Mouse (Mus musculus): ENCODE results near the gene Trmt112. TPM values are rescaled to one million over a fixed set of nuclear protein-coding genes. Genes with fewer than 3 reads are reported as not detected.

The Trmt112 gene
- total RNA-seq, 2 experiments from 2014 or later = 34.4 to 36.5 TPM

- no peak for DNase-seq (ENCODE audit: low spot score in 2 of 2)
- intact Hi-C loops (cut with DNase I) = loop anchor here (5.0 to 10.0 kb wide), 2 partner anchors 38 to 445 kb away; partner anchors contain the start of gene Plcb3
Measured at GRCm38 (mm10) chr19:6939106-6940002, 29.9 kb downstream of the Trmt112 start.

GRCm38 (mm10) chr19:6940396-6941351 lies 31.2 kb downstream of the Trmt112 start:
- intact Hi-C loops (cut with DNase I) = loop anchor here (5.0 kb wide), 1 partner anchor 37 kb away; the partner anchor contains the start of gene Plcb3
- DNase-seq (ENCODE audit: low spot score in 2 of 2) = no peak

- intact Hi-C loops (cut with DNase I) = loop anchor here (5.0 kb wide), 1 partner anchor 36 kb away; the partner anchor contains the start of gene Plcb3
- peak; percentile 90 to 96 for DNase-seq (ENCODE audit: low spot score in 2 of 2)
Measured at GRCm38 (mm10) chr19:6941372-6942248, 32.1 kb downstream of the Trmt112 start, which contains the start of gene Bad. Bad (plus strand) TSS chr19:6941861.

GRCm38 (mm10) chr19:6942249-6942691 lies 32.8 kb downstream of the Trmt112 start, which contains the start of gene Gpr137:
Gpr137 (minus strand) TSS chr19:6942480.
- intact Hi-C loops (cut with DNase I) = loop anchor here (5.0 kb wide), 1 partner anchor 35 kb away; the partner anchor contains the start of gene Plcb3

GRCm38 (mm10) chr19:6942764-6943163 lies 33.3 kb downstream of the Trmt112 start:
- DNase-seq (ENCODE audit: low spot score in 2 of 2) = no peak
- intact Hi-C loops (cut with DNase I) = loop anchor here (5.0 kb wide), 1 partner anchor 35 kb away; the partner anchor contains the start of gene Plcb3

More at GRCm38 (mm10) chr19:6942249-6942691, 32.8 kb downstream of the Trmt112 start, which contains the start of gene Gpr137:
- DNase-seq (ENCODE audit: low spot score in 2 of 2) = peak; percentile 91 to 92

- intact Hi-C loops (cut with DNase I) = loop anchor here (5.0 kb wide), 1 partner anchor 34 kb away; the partner anchor contains the start of gene Plcb3
- no peak for DNase-seq (ENCODE audit: low spot score in 2 of 2)
Measured at GRCm38 (mm10) chr19:6943709-6944108, 34.2 kb downstream of the Trmt112 start.

GRCm38 (mm10) chr19:6947742-6948141 lies 38.2 kb downstream of the Trmt112 start:
- DNase-seq (ENCODE audit: low spot score in 2 of 2) = no peak
- intact Hi-C loops (cut with DNase I) = no loop called here

- no peak for DNase-seq (ENCODE audit: low spot score in 2 of 2)
- intact Hi-C loops (cut with DNase I) = no loop called here
Measured at GRCm38 (mm10) chr19:6948186-6948585, 38.7 kb downstream of the Trmt112 start.

GRCm38 (mm10) chr19:6949532-6949931 lies 40.0 kb downstream of the Trmt112 start:
- intact Hi-C loops (cut with DNase I) = no loop called here
- no peak for DNase-seq (ENCODE audit: low spot score in 2 of 2)

GRCm38 (mm10) chr19:6949951-6950350 lies 40.5 kb downstream of the Trmt112 start:
- intact Hi-C loops (cut with DNase I) = no loop called here

GRCm38 (mm10) chr19:6950613-6951153 lies 41.2 kb downstream of the Trmt112 start:
- intact Hi-C loops (cut with DNase I) = no loop called here
- peak in 1 of 2 experiments; percentile 50 for DNase-seq (ENCODE audit: low spot score in 2 of 2)

More at GRCm38 (mm10) chr19:6949951-6950350, 40.5 kb downstream of the Trmt112 start:
- DNase-seq (ENCODE audit: low spot score in 2 of 2) = no peak

GRCm38 (mm10) chr19:6951381-6951968 lies 42.0 kb downstream of the Trmt112 start:
- intact Hi-C loops (cut with DNase I) = no loop called here
- DNase-seq (ENCODE audit: low spot score in 2 of 2) = peak; percentile 90 to 91

- peak; percentile 69 to 71 for DNase-seq (ENCODE audit: low spot score in 2 of 2)
- intact Hi-C loops (cut with DNase I) = no loop called here
Measured at GRCm38 (mm10) chr19:6951994-6952711, 42.7 kb downstream of the Trmt112 start.

GRCm38 (mm10) chr19:6952712-6953037 lies 43.2 kb downstream of the Trmt112 start:
- no peak for DNase-seq (ENCODE audit: low spot score in 2 of 2)
- intact Hi-C loops (cut with DNase I) = no loop called here

GRCm38 (mm10) chr19:6954046-6954445 lies 44.5 kb downstream of the Trmt112 start:
- intact Hi-C loops (cut with DNase I) = no loop called here
- no peak for DNase-seq (ENCODE audit: low spot score in 2 of 2)

- no peak for DNase-seq (ENCODE audit: low spot score in 2 of 2)
- intact Hi-C loops (cut with DNase I) = no loop called here
Measured at GRCm38 (mm10) chr19:6955424-6955823, 45.9 kb downstream of the Trmt112 start.

GRCm38 (mm10) chr19:6956461-6956860 lies 47.0 kb downstream of the Trmt112 start:
- DNase-seq (ENCODE audit: low spot score in 2 of 2) = no peak
- intact Hi-C loops (cut with DNase I) = no loop called here
